Mouse (Mus musculus): ENCODE data around the gene Fam117a. TPM values are rescaled to one million over a fixed set of nuclear protein-coding genes. Genes with fewer than 3 reads are reported as not detected.

The Fam117a gene
- polyA plus RNA-seq, 1 experiment from 2014 or later = 3.5 TPM

DNA sequence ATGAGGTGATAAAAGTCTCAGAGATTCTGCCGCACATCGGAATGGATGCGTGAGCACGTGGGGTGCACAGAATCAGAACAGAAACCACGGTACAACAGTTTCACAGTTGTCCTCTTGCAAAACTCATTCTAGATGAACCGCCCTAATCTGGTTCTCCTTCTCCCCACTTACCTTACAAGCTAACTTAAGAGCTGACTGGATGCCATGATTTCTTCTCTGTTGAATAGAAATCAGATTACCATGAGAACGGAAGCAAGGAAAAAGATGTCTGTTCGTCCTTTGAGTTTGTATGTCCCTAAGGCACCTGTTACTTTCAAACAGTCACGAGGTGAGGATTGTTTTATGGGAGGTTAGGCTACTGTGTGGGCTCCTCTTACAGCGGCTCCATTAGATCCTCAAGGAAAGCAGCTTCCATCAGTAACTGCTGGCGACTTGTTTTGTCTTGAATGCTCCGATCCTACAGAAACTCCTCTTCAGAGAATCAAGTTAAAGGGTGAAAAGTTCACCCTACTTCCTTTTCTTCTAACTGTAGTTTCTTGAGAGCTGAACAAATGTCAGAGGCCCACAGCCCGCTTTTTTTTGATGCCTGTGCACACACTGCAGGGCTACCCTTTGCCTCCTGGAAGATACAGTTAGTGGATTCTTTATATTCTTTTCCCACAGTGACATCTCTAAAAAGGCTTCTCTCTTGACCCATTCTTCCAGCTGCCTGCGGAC is 17.6 kb downstream of the Fam117a start:
- H3K9ac ChIP-seq = no peak overlapping the region
- no peak overlapping the region for H3K27ac ChIP-seq
- H3K9me3 ChIP-seq (ENCODE audit: control insufficient read depth, low read length) = no peaks in the 10 kb centered on the region
- DNase-seq (ENCODE audit: low spot score) = no peak
- H3K36me3 ChIP-seq (replicated peaks; ENCODE audit: control insufficient read depth, insufficient read depth) = no peaks in the 10 kb centered on the region
- H3K4me1 ChIP-seq (replicated peaks; ENCODE audit: control insufficient read depth, insufficient read depth, low read length) = peaks cover 7% of the 10 kb centered on the region; the same call in 1 of the 2 replicates
- H3K4me3 ChIP-seq (replicated peaks; ENCODE audit: low read length) = no peak overlapping the region
- H3K27me3 ChIP-seq (ENCODE audit: control insufficient read depth, insufficient read depth, low read length) = no peaks in the 10 kb centered on the region
- WGBS = 91% methylated on average over 14 of the region's 14 CpGs
- H3K4me2 ChIP-seq (replicated peaks) = no peak overlapping the region
- ATAC-seq (ENCODE audit: low FRiP score) = no peak

DNA sequence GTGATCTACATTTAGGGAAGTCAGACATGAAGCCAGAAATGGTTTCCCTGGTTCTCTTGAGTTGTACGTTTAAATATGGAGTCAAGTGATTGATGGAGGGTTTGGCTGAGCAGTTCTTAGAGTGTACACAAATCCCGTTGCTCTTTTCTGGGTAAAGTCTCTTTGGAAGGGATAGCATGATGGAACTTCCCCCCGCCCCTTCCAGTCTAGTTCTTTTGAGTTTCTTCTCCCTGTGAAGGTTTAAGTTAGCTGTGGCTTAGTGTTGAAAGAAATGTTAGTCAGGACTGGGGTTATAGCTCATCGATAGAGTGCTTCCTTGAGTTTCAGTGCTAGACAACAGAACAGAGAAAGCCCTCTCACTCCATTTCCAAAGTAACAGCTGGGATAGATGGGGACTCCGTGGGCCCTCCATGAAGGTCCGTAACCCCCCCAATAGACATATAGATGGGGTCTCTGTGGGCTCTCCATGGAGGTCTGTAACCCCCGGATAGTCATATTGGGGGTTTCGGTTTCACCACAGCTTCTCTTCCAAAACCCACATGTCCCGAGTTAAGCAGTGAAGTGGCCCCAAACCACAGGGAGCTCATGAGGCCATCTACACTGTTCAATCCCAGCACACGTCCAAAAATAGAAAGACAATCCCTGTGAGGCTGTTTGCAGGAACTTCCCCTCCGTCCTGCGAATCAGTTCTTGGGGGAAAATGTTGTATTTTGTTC is 18.3 kb downstream of the Fam117a start:
- DNase-seq (ENCODE audit: low spot score) (no peak), ATAC-seq (ENCODE audit: low FRiP score) (no peak)
- H3K9me3 ChIP-seq (ENCODE audit: control insufficient read depth, low read length) = no peaks in the 10 kb centered on the region
- H3K9ac ChIP-seq = no peak overlapping the region
- H3K4me2 ChIP-seq (replicated peaks) = no peak overlapping the region
- H3K36me3 ChIP-seq (replicated peaks; ENCODE audit: control insufficient read depth, insufficient read depth) = no peaks in the 10 kb centered on the region
- H3K27me3 ChIP-seq (ENCODE audit: control insufficient read depth, insufficient read depth, low read length) = no peaks in the 10 kb centered on the region
- 91% methylated on average over 12 of the region's 12 CpGs for WGBS
- H3K4me1 ChIP-seq (replicated peaks; ENCODE audit: control insufficient read depth, insufficient read depth, low read length) = peaks cover 7% of the 10 kb centered on the region; the same call in 1 of the 2 replicates
- H3K27ac ChIP-seq = no peak overlapping the region
- no peak overlapping the region for H3K4me3 ChIP-seq (replicated peaks; ENCODE audit: low read length)

- Histone ChIP-seq H3K4me3 (replicated peaks; ENCODE audit: low read length) (no peak overlapping the region), H3K4me2 (replicated peaks) (no peak overlapping the region), H3K27me3 (ENCODE audit: control insufficient read depth, insufficient read depth, low read length) (no peaks in the 10 kb centered on the region), H3K9ac (no peak overlapping the region), H3K27ac (no peak overlapping the region), H3K36me3 (replicated peaks; ENCODE audit: control insufficient read depth, insufficient read depth) (no peaks in the 10 kb centered on the region), H3K9me3 (ENCODE audit: control insufficient read depth, low read length) (no peaks in the 10 kb centered on the region), H3K4me1 (replicated peaks; ENCODE audit: control insufficient read depth, insufficient read depth, low read length) (peaks cover 7% of the 10 kb centered on the region; the same call in 1 of the 2 replicates)
- no peak for ATAC-seq (ENCODE audit: low FRiP score)
- 95% methylated on average over 5 of the region's 5 CpGs for WGBS
- no peak for DNase-seq (ENCODE audit: low spot score)
These were observed 18.8 kb downstream of the Fam117a start for GRCm38 (mm10) chr11:95355661-95356011.

DNA sequence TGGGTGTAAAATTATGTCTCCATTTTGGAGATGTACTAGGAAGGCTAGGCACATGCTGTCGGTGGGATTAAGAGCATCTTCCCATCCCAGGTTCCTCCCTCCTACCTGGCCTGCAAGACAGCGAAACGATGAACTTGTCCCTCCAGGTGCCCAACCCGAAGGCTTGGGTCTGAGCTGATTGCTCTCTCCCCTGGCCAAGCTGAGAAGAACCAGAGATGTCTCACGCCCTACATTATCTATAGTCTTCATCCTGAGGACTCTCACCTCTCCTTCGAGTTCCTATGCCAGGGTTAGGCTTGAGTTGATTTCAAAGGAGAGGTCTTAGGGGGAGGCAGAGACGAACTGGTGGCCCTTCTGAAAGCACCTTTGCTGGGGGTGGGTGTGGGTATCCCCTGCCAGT is 19.2 kb downstream of the Fam117a start:
- Histone ChIP-seq H3K4me3 (replicated peaks; ENCODE audit: low read length) (no peak overlapping the region), H3K4me2 (replicated peaks) (no peak overlapping the region), H3K36me3 (replicated peaks; ENCODE audit: control insufficient read depth, insufficient read depth) (no peaks in the 10 kb centered on the region), H3K27me3 (ENCODE audit: control insufficient read depth, insufficient read depth, low read length) (no peaks in the 10 kb centered on the region), H3K9me3 (ENCODE audit: control insufficient read depth, low read length) (no peaks in the 10 kb centered on the region), H3K27ac (no peak overlapping the region), H3K4me1 (replicated peaks; ENCODE audit: control insufficient read depth, insufficient read depth, low read length) (peaks cover 7% of the 10 kb centered on the region; the same call in 1 of the 2 replicates), H3K9ac (no peak overlapping the region)
- 93% methylated on average over 7 of the region's 7 CpGs for WGBS
- ATAC-seq (ENCODE audit: low FRiP score) (no peak), DNase-seq (ENCODE audit: low spot score) (no peak)

GRCm38 (mm10) chr11:95356469-95357273 is 19.9 kb downstream of the Fam117a start:
- WGBS = 74% methylated on average over 17 of the region's 17 CpGs
- Histone ChIP-seq H3K9ac (no peak overlapping the region), H3K27ac (no peak overlapping the region), H3K9me3 (ENCODE audit: control insufficient read depth, low read length) (no peaks in the 10 kb centered on the region), H3K27me3 (ENCODE audit: control insufficient read depth, insufficient read depth, low read length) (no peaks in the 10 kb centered on the region), H3K4me3 (replicated peaks; ENCODE audit: low read length) (no peak overlapping the region), H3K4me1 (replicated peaks; ENCODE audit: control insufficient read depth, insufficient read depth, low read length) (peaks cover 7% of the 10 kb centered on the region; the same call in 1 of the 2 replicates), H3K36me3 (replicated peaks; ENCODE audit: control insufficient read depth, insufficient read depth) (no peaks in the 10 kb centered on the region), H3K4me2 (replicated peaks) (no peak overlapping the region)
- ATAC-seq (ENCODE audit: low FRiP score) = no peak
- no peak for DNase-seq (ENCODE audit: low spot score)

DNA sequence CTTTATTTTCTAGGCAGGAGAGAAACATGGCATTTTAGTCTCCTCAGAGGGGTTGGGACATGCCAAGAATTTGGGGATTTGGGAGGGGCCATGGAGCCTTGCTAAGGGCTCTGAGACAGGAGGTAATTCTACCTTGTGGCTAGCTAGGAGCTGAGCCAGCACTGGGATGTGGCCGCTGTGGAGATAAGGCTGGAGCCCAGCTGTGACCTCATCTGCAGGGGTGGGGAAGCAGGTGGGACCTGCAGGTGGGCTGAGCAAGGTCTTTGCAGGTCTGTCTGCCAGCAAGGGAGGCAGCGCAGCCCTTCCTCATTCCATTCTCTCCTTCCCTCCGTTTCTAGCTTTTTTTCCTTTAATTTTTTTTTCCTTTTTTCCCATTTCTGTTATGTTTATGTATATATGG is 21.4 kb downstream of the Fam117a start:
- no peaks in the 10 kb centered on the region for H3K36me3 ChIP-seq (replicated peaks; ENCODE audit: control insufficient read depth, insufficient read depth)
- H3K4me2 ChIP-seq (replicated peaks) = no peak overlapping the region
- H3K4me1 ChIP-seq (replicated peaks; ENCODE audit: control insufficient read depth, insufficient read depth, low read length) = peaks cover 7% of the 10 kb centered on the region; the same call in 1 of the 2 replicates
- H3K9me3 ChIP-seq (ENCODE audit: control insufficient read depth, low read length) = no peaks in the 10 kb centered on the region
- no peak overlapping the region for H3K27ac ChIP-seq
- no peak overlapping the region for H3K4me3 ChIP-seq (replicated peaks; ENCODE audit: low read length)
- WGBS = 68% methylated on average over 3 of the region's 3 CpGs
- H3K27me3 ChIP-seq (ENCODE audit: control insufficient read depth, insufficient read depth, low read length) = no peaks in the 10 kb centered on the region
- ATAC-seq (ENCODE audit: low FRiP score) = no peak
- no peak overlapping the region for H3K9ac ChIP-seq
- DNase-seq (ENCODE audit: low spot score) = no peak

DNA sequence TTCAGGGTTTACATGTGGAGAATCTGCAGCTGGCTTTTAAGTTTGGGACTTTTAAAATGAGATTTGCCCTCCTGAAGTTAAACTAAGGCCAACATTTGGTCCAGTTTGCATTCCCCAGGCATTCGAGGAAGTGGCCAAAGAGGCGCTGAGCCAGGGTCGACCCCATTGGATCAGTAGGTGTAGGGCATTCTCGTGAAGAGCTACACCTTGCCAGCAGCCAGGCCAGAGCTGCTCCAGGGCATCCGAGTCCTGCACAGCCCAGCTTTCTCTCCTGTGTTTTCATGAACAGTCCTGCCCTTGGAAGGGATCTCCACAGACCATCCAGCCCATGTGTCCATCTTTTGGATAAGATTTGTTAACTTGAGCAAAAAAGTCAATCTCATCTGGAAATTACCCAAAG is 27.6 kb downstream of the Fam117a start:
- no peak overlapping the region for H3K9ac ChIP-seq
- ATAC-seq (ENCODE audit: low FRiP score) (no peak), DNase-seq (ENCODE audit: low spot score) (no peak)
- no peaks in the 10 kb centered on the region for H3K27me3 ChIP-seq (ENCODE audit: control insufficient read depth, insufficient read depth, low read length)
- H3K9me3 ChIP-seq (ENCODE audit: control insufficient read depth, low read length) = no peaks in the 10 kb centered on the region
- H3K36me3 ChIP-seq (replicated peaks; ENCODE audit: control insufficient read depth, insufficient read depth) = no peaks in the 10 kb centered on the region
- no peak overlapping the region for H3K27ac ChIP-seq
- H3K4me2 ChIP-seq (replicated peaks) = no peak overlapping the region
- no peaks in the 10 kb centered on the region for H3K4me1 ChIP-seq (replicated peaks; ENCODE audit: control insufficient read depth, insufficient read depth, low read length)
- no peak overlapping the region for H3K4me3 ChIP-seq (replicated peaks; ENCODE audit: low read length)
- 95% methylated on average over 5 of the region's 5 CpGs for WGBS

DNA sequence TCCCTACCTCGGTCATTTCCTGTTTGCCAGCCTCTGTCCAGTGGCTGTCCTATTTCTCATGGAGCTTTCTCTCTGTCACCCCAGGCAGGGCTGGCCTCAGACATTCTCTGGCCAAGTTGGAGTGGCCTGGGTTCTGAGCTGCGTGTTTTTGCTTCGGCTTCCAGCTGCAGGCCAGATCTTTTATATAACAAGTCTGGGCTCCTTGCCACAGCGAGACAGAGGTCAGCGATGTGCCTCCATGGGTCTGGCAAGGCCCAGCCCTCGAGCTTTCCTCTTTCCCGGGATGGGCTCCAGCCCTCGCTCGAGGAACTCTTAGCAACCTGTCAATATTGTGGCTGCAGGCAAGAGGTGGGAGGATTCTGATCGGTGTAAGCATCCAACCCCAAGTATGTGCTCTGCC is 28.8 kb downstream of the Fam117a start:
- Histone ChIP-seq H3K27ac (0 out of 2 replicates have a peak overlapping the region, but pooled peaks have one; percentile 5), H3K9ac (no peak overlapping the region), H3K4me1 (replicated peaks; ENCODE audit: control insufficient read depth, insufficient read depth, low read length) (no peaks in the 10 kb centered on the region), H3K4me2 (replicated peaks) (no peak overlapping the region), H3K36me3 (replicated peaks; ENCODE audit: control insufficient read depth, insufficient read depth) (no peaks in the 10 kb centered on the region), H3K9me3 (ENCODE audit: control insufficient read depth, low read length) (no peaks in the 10 kb centered on the region), H3K27me3 (ENCODE audit: control insufficient read depth, insufficient read depth, low read length) (no peaks in the 10 kb centered on the region), H3K4me3 (replicated peaks; ENCODE audit: low read length) (no peak overlapping the region)
- ATAC-seq (ENCODE audit: low FRiP score) = no peak
- 74% methylated on average over 10 of the region's 10 CpGs for WGBS
- no peak for DNase-seq (ENCODE audit: low spot score)

DNA sequence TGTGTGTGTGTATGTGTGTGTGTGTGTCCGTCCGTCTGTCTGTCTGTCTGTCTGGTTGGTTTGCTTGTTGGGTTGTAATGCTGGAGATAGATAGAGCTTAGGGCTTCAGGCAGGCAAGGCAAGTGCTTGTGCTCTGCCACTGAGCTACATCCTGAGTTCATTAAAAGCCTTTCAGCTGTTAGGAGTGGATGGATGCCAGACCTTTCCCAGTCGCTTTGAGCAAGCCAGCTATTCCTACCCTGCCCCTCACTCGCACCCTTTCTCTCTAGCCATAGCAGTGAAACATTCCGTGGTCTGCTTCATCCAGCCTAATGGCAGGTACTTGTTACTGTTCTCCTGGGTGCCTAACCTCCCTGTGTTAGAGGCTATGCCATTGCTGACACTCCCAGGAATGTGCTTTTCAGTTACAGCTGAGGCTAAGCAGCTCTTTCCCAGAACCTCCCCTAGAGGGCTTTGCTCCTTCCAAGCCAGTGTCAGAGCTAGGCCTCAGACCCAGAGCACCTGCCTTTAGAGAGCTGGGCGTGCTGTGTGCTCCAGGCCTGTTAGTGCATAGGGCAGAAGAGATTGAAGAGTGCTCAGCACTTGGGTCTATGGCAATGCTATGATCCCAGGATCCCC is 29.6 kb downstream of the Fam117a start:
- Histone ChIP-seq H3K9ac (no peak overlapping the region), H3K4me2 (replicated peaks) (no peak overlapping the region), H3K27ac (peak overlapping the region; percentile 5; the same call in 1 of the 2 replicates), H3K4me3 (replicated peaks; ENCODE audit: low read length) (no peak overlapping the region), H3K4me1 (replicated peaks; ENCODE audit: control insufficient read depth, insufficient read depth, low read length) (no peaks in the 10 kb centered on the region), H3K36me3 (replicated peaks; ENCODE audit: control insufficient read depth, insufficient read depth) (no peaks in the 10 kb centered on the region), H3K27me3 (ENCODE audit: control insufficient read depth, insufficient read depth, low read length) (no peaks in the 10 kb centered on the region), H3K9me3 (ENCODE audit: control insufficient read depth, low read length) (no peaks in the 10 kb centered on the region)
- DNase-seq (ENCODE audit: low spot score) (no peak), ATAC-seq (ENCODE audit: low FRiP score) (no peak)
- WGBS = 84% methylated on average over 6 of the region's 6 CpGs

All from hindbrain, embryonic 14.5 days (tissue).